Mouse (Mus musculus): Measurements from ENCODE around the gene Fndc8.

Gene Fndc8

DNA sequence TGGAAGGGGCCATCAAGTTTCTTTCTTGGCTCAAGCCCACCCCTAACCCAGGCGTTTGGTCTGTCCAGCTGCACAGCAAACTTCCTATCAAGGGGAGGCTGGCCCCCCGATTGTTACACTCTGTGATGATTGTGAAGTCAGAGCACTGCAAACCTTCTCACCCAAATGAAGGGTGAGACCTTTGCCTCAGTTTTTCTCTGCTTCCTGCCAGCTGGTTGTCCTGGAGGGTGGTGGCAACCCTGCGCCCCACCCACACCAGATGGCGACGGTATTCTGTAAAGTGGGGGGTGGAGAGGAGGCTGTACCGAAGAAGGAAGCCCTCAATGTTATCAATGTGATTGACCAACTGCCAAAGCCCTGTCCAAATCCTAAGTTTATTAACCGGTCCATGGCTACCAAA, at the start of gene Fndc8:
Gene Fndc8, plus strand, starts transcription at position 189 of the 400 bp plus-strand sequence.
- no peak for DNase-seq (ENCODE audit: low spot score in 2 of 2)

DNA sequence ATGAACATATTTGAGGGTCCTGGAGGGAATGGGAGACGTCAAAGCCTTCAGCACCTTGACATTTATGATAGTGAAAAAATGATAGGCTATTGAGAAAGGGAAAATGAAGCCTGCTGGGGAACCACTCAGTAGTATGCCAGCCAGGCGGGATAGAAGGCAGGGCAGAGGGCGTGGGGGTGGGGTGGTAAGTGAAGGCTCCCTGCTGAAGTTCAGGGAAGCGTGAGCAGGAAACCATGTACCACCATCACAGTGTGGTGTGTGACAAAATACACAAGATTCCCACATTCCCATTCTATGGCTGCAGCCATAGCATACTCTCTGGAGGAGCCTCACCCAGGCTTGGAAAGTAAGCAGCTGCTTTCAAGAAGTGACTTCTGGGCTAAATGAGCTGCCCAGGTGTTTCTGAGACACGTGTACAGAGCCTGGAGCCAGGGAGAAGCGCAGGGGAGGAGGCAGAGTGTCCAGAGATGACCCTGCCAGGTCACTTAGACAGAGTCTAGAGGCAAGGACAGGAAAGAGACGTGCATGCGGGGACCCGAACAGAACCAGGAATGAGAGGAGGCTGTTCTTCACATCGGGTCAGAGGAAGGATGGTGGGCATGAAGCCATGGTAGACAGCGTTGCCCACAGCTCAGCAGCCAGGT, 47.0 kb upstream of the Fndc8 start:
- no peak for DNase-seq (ENCODE audit: low spot score in 2 of 2)

DNA sequence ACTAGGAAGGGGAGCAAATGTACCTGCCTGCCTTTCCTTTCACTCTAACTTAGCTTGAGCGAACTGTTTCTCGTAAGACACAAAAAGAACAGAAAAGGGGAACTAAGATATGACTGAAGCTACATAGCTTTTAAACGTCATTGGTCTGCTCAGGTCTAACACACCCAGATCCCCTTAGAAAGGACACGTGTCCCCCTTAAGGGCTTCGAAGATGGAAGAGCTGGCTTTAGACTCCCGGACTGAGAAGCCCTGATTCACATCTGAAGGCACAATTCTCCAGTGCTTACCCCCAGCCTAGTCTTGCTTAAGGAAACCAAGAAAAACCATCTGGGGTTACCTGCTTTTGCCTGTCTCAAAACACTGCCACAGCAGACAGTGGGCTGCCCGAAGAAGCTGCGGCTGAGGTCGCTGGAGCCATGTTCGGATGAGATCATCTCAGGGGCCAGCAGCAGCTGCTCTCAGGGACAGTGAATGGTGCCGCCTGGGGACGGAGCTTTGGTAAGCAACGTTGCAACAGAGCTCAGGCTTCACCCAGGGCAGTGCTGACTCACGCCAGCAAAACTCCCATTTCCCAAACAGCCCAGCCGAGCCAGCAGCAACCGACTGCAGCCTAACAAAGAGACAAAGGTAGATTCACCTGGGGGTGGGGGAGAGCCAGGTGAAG, 46.4 kb upstream of the Fndc8 start:
- peak; percentile 55 to 74 for DNase-seq (ENCODE audit: low spot score in 2 of 2)

DNA sequence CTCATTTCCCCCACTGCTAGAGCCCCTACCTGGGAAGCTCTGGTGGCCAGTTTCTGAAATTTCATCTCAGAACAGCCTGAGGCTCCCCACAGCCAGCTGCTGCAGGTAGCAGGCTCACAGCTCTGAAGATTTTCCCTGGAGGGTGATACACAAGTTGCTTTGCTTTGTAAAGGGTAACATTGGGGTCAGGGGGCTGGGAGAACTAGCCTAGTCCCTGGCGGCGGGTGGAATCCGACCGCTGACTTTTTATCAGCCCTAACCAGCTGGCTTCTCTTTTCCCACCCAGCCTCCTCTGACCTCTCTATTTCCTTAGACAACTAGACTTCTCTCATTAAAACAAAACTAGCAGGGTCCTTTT, 45.9 kb upstream of the Fndc8 start:
- no peak for DNase-seq (ENCODE audit: low spot score in 2 of 2)

DNA sequence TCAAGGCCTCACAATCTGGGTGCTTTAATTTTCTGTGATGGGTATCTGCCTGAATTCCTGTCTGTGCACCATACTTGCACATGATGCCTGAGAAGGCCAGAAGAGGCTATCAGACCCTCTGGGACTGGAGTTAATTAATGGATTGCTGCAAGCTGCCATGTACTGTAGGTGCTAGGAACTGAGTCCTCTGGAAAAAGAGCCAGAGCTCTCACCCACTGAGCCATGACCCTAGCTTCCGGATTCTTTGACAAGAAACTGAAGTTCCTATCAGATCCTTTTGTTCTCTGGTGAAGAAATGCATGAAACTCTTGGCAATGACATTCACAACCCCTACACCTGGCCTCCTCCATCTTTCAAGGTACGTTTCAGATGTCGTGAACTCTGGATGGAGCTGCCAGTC, 45.0 kb upstream of the Fndc8 start:
- DNase-seq (ENCODE audit: low spot score in 2 of 2): peak in 1 of 2 experiments; percentile 40

DNA sequence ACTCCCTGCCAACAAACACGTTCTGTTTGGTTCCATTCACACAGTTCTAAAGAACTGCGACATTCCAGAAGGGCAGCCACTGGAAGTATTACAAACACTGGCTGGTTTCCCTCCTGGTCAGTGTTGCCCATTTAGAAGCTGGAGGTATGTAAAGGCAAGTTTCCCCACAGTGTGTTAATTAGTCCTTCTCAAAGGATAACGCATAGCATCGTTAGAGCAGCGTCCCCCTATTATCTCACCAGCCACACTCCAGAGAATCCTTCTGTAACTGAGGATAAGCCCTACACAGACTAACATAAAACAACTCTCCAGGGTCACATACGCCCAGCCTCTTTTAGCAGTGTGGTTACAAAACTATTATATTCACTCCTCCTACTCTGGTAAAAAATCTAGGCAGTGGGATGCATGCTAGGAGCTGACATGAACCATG, 44.3 kb upstream of the Fndc8 start:
- no peak for DNase-seq (ENCODE audit: low spot score in 2 of 2)

DNA sequence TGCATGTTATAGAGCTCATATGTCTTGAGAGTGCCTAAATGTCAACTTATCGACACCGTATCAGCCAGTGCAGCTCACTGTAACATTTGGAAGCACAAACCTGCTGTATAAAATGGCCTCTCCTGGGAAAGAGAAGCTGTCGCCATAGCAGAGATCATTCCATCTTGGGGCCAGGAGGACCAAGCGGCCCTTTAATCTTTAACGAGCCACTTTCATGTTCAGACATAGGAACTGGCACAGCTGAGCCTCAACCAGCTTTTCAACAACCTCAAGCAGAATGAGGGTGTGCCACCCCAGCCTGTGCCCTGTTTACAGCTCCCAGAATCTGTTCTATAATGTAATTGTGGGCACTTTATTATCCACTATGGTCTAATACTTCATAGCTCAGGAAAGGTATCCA, 41.7 kb upstream of the Fndc8 start:
- DNase-seq (ENCODE audit: low spot score in 2 of 2): no peak

DNA sequence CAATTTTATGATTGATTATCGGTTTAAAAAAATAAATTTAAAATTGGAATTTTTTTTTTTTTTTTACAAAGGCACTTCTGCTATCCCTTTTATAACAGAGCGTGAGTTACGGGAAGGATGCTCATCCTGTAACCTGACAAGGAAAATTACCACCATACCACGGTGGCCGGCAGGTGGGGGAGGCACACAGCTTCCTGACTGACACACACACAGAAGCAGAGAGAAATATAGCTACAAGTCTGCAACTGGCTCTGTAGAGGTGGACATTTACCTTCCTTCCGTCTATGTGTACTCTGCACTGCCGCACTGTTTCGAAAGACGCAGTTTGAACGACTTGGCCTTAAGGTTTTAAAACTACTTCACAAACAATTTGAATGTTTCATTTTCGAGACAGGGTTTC, 39.8 kb upstream of the Fndc8 start:
- DNase-seq (ENCODE audit: low spot score in 2 of 2): no peak

DNA sequence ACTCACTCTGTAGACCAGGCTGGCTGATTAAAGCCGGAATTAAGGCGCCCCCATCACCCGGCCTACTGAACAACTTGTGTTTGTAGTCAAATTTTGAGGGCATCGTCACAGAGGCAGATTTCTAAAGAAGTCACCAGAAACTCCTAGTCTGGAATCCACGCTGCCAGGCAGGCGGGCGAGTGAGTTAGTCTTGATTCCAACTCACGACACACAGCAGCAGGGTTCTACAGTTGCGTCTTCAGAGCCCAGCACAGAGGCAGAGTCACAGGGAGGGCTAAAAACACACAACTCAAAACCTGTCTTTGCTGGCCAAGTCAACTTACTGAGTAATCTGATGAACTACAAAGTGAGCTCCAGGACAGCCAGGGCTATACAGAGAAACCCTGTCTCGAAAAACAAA, 39.4 kb upstream of the Fndc8 start:
- no peak for DNase-seq (ENCODE audit: low spot score in 2 of 2)

DNA sequence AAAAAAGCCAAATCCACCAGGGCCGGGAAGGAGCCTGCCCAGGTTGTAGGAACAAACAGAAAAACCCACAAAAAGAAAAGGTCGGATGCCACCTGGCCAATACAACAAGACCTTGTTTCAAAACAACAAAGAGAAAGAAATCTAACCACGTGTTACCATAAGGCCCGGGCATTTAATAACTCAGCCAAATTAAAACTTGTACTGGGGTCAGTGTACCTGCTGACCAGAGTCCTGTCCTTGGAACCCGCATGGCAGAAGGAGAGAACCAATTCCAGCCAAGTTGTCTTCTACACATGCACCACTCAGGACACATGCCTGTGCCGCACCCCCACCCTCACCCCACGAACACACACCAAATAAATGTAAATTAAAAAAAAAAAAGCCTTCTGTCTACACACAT, 39.0 kb upstream of the Fndc8 start:
- DNase-seq (ENCODE audit: low spot score in 2 of 2): no peak

DNA sequence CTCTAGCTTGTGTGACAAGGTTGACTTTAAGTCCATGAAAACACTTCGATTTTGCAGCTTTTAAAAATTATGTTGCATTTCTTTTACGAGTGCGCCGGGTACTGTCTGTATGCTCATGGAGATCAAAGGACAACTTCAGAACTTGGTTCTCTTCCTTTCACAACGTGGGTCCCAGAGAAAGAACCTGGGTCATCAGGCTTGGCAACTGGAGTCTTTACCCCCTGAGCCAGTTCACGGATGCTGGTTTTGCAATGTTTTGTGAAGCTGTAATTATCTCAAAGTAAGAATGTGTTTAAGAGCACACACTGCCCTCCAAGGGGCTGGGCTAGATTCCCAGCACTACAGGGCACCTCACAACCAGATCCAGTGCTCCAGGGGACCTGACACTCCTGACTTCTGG, 37.8 kb upstream of the Fndc8 start:
- DNase-seq (ENCODE audit: low spot score in 2 of 2): no peak

DNA sequence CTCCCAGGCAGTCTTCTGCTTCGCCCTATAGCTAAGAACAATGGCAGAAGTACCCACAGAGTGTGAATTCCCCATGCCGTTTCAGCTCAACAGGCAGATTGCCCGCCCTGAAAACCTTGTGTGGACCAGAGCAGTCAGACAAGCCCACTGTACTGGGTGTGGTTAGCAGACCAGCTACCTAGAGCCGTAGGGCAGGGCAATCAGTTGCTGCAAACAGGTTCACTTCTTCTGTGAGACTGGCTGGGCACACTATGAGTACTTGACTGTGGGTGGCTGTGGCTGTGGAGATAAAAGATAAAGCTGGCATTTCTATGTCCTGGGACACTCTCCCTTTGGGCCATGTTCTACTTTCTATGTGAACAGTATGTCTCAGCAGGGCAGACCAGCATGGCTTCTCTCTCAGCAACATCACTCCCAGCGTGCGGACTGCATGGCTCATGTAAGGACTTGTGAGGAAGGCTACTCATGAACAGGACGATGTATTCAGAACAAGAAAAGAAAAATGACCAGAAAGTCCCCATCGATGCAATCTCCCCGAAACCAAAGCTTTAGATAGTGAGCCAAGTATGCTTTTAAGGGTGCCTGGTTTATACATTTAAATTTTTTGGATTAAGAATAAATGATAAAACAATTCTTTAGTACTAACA, 36.5 kb upstream of the Fndc8 start:
- no peak for DNase-seq (ENCODE audit: low spot score in 2 of 2)

DNA sequence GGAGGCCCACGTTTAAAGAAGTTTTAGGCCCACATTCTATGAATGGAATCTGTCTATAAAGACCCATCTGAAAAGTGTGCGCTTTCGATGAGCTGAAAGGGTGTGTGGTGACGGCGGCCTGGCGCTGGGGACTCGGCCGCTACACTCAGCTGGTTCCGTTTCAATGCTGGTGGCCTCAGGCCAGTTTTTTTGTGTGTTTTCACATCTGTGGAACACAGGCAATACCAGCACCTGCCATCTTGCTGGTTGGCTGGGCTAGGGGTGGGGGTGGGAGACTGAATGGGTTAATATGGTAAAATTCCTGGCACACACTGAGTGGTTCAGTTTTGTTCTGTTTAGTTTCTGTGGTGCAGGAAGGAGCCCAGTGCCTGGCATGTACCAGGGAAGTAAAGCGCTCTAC, 35.9 kb upstream of the Fndc8 start:
- DNase-seq (ENCODE audit: low spot score in 2 of 2): no peak

DNA sequence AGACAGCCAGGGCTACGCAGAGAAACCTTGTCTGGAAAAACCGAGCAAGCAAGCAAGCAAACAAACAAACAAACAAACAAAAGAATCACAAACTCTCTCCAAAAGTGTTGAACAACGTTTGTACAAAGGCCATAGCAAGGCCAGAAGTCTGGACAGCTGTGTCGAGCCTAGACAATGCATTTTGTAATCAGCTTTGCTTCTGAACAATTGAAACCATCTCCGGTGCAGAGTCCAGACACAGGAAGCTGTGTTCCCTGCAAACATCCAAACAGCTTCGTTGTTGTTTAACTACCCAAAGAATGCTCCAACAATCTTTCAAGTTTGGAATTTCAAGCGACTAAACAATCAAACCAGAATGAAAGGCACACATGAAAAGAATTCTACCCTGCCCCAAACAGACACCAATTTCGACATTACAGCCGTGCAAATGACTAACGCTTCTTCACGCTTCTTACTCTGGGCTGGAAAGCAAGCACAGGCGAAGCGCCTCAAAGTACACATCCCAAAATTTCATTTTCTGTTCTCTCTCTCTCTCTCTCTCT, 34.5 kb upstream of the Fndc8 start:
- DNase-seq (ENCODE audit: low spot score in 2 of 2): no peak

DNA sequence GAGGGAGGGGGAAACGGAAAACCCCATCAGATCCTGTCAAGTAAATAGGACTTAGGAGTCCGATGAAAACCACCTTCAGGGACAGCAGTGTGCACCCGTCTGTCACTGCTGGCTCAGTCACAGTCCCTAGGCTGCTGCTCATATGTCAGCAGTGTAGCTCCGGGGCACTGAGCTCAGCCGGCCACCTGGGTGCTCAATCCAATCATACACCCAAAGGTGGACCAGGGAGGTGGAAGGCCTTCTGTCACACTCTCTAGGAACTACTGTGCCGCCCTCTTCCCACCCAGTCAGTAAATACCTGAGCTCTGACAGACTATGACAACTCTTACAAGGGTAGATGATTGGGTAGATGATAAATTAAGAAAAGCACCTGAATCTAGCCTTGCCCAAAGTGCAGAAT, 31.2 kb upstream of the Fndc8 start:
- DNase-seq (ENCODE audit: low spot score in 2 of 2): no peak

DNA sequence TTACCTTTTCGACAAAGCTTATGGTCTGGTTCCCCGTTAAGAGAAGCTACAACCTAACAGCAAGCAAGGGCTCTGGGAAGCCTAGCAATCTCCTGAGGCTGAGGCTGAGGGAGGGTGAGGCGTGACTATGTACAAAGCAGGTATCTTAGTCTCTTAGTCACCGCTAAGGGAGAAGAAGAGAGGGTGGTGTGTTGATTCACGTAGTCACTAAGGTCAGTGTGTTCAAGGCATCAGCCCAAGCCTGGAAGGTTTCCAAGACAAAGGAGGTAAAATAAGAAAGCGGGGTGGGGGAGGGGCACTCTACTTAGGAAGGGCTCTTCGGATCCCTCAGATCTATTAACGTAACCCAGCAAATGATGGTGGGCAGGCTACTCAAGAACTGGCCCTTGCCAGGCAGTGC, 30.4 kb upstream of the Fndc8 start:
- DNase-seq (ENCODE audit: low spot score in 2 of 2): no peak

DNA sequence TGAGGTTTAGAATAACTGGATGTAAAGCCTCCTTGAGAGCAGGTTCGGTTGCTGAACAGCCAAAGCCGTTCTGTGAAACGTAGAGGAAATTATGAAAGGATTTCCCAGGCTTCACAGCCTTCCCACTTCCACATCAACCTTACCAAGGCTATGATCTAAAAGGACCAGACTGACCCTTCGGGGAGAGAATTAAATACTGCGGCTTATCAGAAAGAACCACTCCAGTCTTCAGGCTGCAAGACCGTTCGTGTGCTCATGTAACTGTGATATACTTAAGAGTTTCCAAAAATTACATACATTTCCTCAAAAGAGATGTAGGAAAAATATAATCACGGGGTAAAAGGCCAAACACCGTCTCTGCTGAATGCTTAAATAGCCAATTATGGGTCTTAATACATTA, 29.3 kb upstream of the Fndc8 start:
- DNase-seq (ENCODE audit: low spot score in 2 of 2): no peak

DNA sequence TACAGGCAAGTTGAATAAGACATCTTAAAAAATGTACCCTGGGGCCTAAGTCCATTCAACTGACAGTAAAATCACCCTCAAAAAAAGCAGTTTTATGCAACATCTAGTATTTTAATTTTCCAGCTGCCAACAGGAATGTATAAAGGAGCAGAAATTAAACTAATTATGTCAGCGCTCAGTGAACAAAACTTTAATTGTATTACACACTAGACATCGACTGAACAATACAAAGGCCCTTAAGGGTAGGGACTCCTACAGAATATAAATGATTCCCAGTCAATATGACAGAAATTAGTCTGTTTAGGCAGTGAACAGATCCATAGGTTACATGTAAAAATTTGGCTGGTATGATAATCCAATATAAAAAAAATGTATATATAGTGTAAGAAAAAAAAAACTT, 28.9 kb upstream of the Fndc8 start:
- no peak for DNase-seq (ENCODE audit: low spot score in 2 of 2)

DNA sequence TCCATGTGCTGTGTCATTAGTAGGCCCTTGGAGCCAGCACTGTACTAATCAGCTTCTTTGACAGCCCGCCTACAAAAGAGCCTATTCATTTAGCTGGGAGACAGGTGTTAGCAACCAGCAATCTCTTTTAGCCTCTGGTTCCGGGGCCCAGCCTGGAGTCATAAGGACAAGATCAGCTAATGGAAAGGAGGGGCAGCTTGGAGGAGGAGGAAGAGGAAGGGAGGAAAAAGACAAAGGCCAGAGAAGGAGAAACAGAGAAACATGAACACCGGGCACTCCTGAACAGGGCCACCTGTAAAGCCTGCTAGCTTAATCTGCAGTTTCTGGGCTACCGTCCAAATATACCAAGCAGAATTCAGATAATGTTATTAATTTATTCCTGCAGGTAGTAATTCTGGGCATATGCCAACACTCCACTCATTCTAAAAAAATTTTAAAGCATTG, 28.4 kb upstream of the Fndc8 start:
- no peak for DNase-seq (ENCODE audit: low spot score in 2 of 2)

DNA sequence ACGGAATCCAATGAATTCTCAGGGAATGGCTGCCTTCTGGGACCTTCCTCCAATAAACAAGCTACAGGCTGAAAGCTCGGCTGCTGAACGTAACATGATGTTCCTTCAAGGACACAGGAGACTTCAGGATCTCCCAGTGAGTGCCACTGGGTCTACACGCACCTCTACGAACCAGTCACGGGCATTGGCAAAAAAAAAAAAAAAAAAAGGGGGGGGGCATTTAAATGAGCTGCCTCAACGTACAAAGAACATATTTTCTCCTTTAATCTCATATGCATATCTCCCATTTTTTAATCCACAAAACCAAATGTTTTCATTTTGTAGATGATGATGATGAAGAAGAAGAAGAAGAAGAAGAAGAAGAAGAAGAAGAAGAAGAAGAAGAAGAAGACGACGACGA, 26.0 kb upstream of the Fndc8 start:
- no peak for DNase-seq (ENCODE audit: low spot score in 2 of 2)

DNA sequence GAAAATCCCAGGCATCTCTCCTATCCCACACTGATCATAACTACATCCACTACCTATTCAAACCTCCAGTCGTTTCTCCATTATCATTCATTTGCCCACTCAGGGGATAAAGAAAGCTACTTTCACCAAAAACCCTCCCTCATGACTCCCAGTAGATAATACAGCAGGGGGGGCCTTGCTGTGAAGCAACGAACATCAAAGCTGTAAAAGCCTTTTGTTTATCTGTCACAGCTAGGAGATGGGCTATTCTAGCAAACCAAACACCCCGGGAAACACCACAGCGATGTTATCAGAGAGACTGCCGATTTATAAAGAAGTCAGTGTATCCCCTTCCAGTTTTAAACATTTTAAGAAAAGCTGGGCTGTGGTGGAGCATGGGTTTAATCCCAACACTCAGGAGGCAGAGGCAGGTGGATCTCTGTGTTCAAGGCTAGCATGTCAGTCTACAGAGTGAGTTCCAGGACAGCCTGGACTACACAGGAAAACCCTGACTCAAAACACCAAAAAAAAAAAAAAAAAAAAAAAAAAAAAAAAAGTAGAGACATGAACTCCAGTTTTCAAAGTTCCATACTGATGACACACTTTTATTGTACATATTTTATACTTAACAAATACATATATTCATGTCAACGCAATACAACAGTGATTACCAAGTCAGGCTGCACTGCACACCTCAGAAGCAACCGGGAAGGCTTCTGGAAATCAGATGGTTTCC, 24.9 kb upstream of the Fndc8 start:
- no peak for DNase-seq (ENCODE audit: low spot score in 2 of 2)

DNA sequence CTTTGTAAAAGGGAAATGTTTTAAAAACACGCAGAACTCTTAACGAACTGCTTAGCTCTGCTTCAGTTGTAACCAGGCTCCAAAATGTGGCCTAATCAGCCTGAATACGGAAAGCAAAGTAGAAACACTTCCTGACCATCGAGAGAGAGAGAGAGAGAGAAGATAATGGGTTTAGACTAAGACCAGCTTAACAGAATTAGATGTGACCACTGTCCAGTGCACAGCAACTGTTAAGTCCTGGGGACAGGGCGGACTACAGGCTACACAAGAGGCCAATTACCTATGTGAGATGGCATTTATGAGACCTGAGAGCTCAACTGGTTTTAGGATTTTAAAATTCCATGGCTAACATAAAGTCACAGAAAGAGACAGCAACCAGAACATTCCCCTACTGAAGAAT, 24.0 kb upstream of the Fndc8 start:
- DNase-seq (ENCODE audit: low spot score in 2 of 2): no peak
